Mouse (Mus musculus): ENCODE measurements at regions not wholly inside any gene's neighbourhood (a gene's known extent, or its start where the extent isn't known, plus 50 kb on each side); places are given as distances from the start of the nearest gene placed in this dataset.

DNA sequence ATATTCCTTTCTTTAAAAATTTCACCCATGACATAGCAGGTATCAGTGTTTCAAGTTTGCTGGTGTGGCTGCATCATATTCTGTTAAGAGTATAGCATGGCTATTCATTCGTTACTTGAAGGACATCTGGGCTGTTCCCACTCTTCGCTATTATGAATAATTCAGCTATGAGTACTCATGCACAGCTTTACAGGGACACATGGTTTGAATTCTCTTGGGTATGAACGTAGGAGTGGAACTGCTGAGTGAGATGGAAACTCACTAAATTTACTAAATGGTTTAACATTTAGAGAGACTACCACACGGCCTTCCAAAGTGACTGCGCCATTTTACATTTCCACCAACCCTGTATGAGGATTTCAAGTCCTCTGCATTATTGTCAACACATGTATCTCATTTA is 97.7 kb upstream of the Nt5c1b start:
- no peak for DNase-seq

DNA sequence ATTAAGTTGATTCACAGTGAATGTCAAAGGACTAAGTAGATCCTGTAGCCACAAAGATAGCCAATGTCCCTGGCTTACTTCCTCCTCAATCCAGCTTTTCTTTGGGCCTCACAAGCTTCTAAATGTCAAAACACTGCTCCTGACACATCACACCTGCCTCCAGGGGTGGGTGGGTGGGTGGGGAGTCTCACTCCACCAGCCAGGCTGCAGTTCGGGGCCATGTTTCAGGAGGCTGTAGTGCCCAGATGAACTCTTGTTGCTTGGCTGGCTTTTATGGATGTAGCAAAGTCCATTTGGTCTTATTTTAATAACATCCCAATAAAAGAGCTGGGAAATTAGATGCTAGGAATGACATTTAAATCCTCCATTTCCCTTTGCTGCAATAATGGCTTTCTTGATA is 94.5 kb upstream of the Nt5c1b start:
- DNase-seq = no peak

DNA sequence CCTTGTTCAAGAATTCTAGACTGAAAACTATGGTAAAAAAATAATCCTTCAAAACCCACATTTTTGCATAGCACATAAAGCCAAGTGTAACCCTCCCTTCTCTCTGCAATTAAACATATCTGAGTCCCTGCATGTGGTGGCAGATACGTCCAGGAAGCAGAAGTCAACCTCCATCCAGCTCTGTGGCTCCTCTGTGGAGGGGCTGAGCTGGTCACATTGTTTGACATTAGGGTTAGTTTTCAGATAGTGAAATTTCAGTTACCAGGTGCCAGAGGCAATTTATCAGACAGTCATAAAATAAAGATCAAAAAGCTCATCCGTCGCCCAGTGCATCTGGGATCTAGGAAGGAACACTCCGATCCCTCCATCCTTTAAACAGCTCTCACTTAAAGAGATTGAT is 77.1 kb upstream of the Nt5c1b start:
- DNase-seq = no peak

DNA sequence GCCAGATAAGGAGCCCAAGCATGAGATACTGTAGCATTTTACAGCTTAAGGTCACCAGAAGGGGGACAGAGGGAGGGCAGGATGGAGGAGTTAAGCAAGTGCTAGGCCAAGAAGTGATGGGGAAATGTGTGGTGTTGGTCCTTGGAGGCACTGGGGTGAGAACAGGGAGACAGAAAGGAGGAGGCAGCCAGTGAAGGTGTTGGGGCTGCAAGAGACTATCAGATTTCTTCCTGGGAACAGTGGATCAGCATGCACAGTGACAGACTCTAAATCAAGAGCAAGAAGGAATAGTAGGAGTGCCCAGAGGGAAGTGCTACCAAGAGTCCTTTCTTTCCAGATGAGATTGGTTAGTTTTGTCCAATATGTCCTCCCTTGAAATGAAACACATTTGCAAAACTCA is 63.8 kb upstream of the Nt5c1b start:
- DNase-seq = no peak
